Mouse (Mus musculus) stomach, postnatal 0 days (tissue): ENCODE measurements around the gene Tmem108. TPM values are rescaled to one million over a fixed set of nuclear protein-coding genes. Genes with fewer than 3 reads are reported as not detected.

Experiments used
- ATAC-seq: fragments of 200-750 bp; cut with Nextera tagmentation; 2 replicates; pipeline ENCODE4 v1.8.0; 2017; ENCODE audit not compliant: low FRiP score, low TSS enrichment
- DNase-seq: peaks from one replicate; pipeline ENCODE4 v3.0.0-alpha.2; 2016; ENCODE audit warnings: low spot score
- H3K27ac ChIP-seq: fragments of 300-500 bp; sonication (generic); replicated peaks from 2 replicates; pipeline ENCODE4 v1.5.1; 2014; ENCODE audit warnings: mild to moderate bottlenecking, control low read depth
- H3K27me3 ChIP-seq: fragments of 300-500 bp; sonication (generic); 2 replicates; pipeline ENCODE4 v1.6.1; 2014; ENCODE audit warnings: low read length; ENCODE audit not compliant: control insufficient read depth, insufficient read depth
- H3K36me3 ChIP-seq: fragments of 300-500 bp; sonication (generic); 2 replicates; pipeline ENCODE4 v1.6.1; 2014; ENCODE audit warnings: low read length, mixed read lengths; ENCODE audit not compliant: control insufficient read depth, insufficient read depth
- H3K4me1 ChIP-seq: fragments of 300-500 bp; sonication (generic); replicated peaks from 2 replicates; pipeline ENCODE4 v1.6.1; 2014; ENCODE audit warnings: antibody characterized with exemption; ENCODE audit not compliant: control insufficient read depth, insufficient read depth
- H3K4me2 ChIP-seq: fragments of 300-500 bp; sonication (generic); replicated peaks from 2 replicates; pipeline ENCODE4 v1.6.1; 2014; ENCODE audit warnings: low read depth, mild to moderate bottlenecking, control low read depth, moderate library complexity
- H3K4me3 ChIP-seq: fragments of 300-500 bp; sonication (generic); 2 replicates; pipeline ENCODE4 v1.5.1; 2014; ENCODE audit warnings: low read depth, low read length, control low read depth
- H3K9ac ChIP-seq: fragments of 300-500 bp; sonication (generic); 2 replicates; pipeline ENCODE4 v1.6.1; 2014; ENCODE audit warnings: mild to moderate bottlenecking, low read length, control low read depth, mixed read lengths
- H3K9me3 ChIP-seq: fragments of 300-500 bp; sonication (generic); 2 replicates; pipeline ENCODE4 v1.6.1; 2016; ENCODE audit warnings: low read length; ENCODE audit not compliant: control insufficient read depth
- CTCF ChIP-seq: IDR thresholded peaks from 2 replicates; pipeline ENCODE4 v1.5.1; 2016; ENCODE audit warnings: antibody characterized with exemption, low read depth, mild to moderate bottlenecking, moderate library complexity
- EP300 ChIP-seq: optimal IDR thresholded peaks from 2 replicates; pipeline ENCODE3; 2016; ENCODE audit warnings: antibody characterized with exemption
- WGBS: fragments of 180-500 bp; shearing (Covaris S2); extraction: QIAGEN DNeasy Blood & Tissue Kit; methylation state at CpG from one replicate; pipeline ENCODE4 v1.1.7; 2014; 5-methylcytosine and 5-hydroxymethylcytosine counted together
- polyA plus RNA-seq: library from polyadenylated mRNA; unstranded; fragments of >200 nt; fragmentation: Nextera tagmentation; extraction: Ambion mirVana; gene quantifications from 2 replicates; pipeline ENCODE4 v1.2.1, GENCODE M21; 2015

The Tmem108 gene
- polyA plus RNA-seq, 1 experiment from 2014 or later: 4.2 TPM

- no peak overlapping the region for H3K4me3 ChIP-seq
- no peaks in the 10 kb centered on the region for H3K4me1 ChIP-seq
- H3K27me3 ChIP-seq: no peaks in the 10 kb centered on the region
- H3K27ac ChIP-seq: no peak overlapping the region
- TF ChIP-seq CTCF: no peak
- TF ChIP-seq EP300: no peak
- no peaks in the 10 kb centered on the region for H3K9me3 ChIP-seq
- H3K36me3 ChIP-seq: no peaks in the 10 kb centered on the region
- WGBS: 88% methylated on average over 1 of the region's 1 CpGs
- ATAC-seq (no peak), DNase-seq (no peak)
- no peak overlapping the region for H3K4me2 ChIP-seq
- no peak overlapping the region for H3K9ac ChIP-seq
These were observed 257.0 kb downstream of the Tmem108 start for GRCm38 (mm10) chr9:103504646-103505045.

- no peak overlapping the region for H3K27ac ChIP-seq
- no peaks in the 10 kb centered on the region for H3K36me3 ChIP-seq
- no peak for DNase-seq
- TF ChIP-seq EP300 (no peak), CTCF (no peak)
- H3K4me2 ChIP-seq: no peak overlapping the region
- H3K9me3 ChIP-seq: no peaks in the 10 kb centered on the region
- H3K4me1 ChIP-seq: no peaks in the 10 kb centered on the region
- H3K27me3 ChIP-seq: no peaks in the 10 kb centered on the region
- ATAC-seq: no peak
- no peak overlapping the region for H3K4me3 ChIP-seq
- no peak overlapping the region for H3K9ac ChIP-seq
- 86% methylated on average over 3 of the region's 3 CpGs for whole genome bisulfite sequencing
These were observed 257.9 kb downstream of the Tmem108 start for GRCm38 (mm10) chr9:103503586-103504298.

GRCm38 (mm10) chr9:103502655-103503054 lies 259.0 kb downstream of the Tmem108 start:
- no peak overlapping the region for H3K4me2 ChIP-seq
- no peak for ATAC-seq
- H3K4me3 ChIP-seq: no peak overlapping the region

GRCm38 (mm10) chr9:103501861-103502364 lies 259.7 kb downstream of the Tmem108 start:
- Histone ChIP-seq H3K4me1 (no peaks in the 10 kb centered on the region), H3K9me3 (no peaks in the 10 kb centered on the region), H3K36me3 (no peaks in the 10 kb centered on the region), H3K9ac (no peak overlapping the region), H3K27me3 (no peaks in the 10 kb centered on the region), H3K4me3 (no peak overlapping the region), H3K4me2 (no peak overlapping the region), H3K27ac (no peak overlapping the region)
- WGBS: 24% methylated on average over 14 of the region's 14 CpGs
- TF ChIP-seq EP300: no peak
- no peak for TF ChIP-seq CTCF
- DNase-seq (no peak), ATAC-seq (0 out of 2 replicates have a peak, but pooled peaks have one; percentile 9)

More at GRCm38 (mm10) chr9:103502655-103503054, 259.0 kb downstream of the Tmem108 start:
- Histone ChIP-seq H3K9me3 (no peaks in the 10 kb centered on the region), H3K4me1 (no peaks in the 10 kb centered on the region), H3K27ac (no peak overlapping the region), H3K36me3 (no peaks in the 10 kb centered on the region), H3K9ac (no peak overlapping the region), H3K27me3 (no peaks in the 10 kb centered on the region)
- DNase-seq: no peak
- TF ChIP-seq EP300 (no peak), CTCF (no peak)
- WGBS: 91% methylated on average over 2 of the region's 2 CpGs

GRCm38 (mm10) chr9:103499366-103499765 lies 262.3 kb downstream of the Tmem108 start:
- WGBS: 90% methylated on average over 18 of the region's 18 CpGs
- Histone ChIP-seq H3K36me3 (no peaks in the 10 kb centered on the region), H3K9ac (no peak overlapping the region), H3K27ac (no peak overlapping the region), H3K27me3 (no peaks in the 10 kb centered on the region), H3K4me3 (no peak overlapping the region), H3K9me3 (no peaks in the 10 kb centered on the region), H3K4me1 (no peaks in the 10 kb centered on the region), H3K4me2 (no peak overlapping the region)
- no peak for ATAC-seq
- DNase-seq: no peak
- TF ChIP-seq EP300 (no peak), CTCF (no peak)

GRCm38 (mm10) chr9:103498699-103499098 lies 262.9 kb downstream of the Tmem108 start:
- no peak for ATAC-seq
- Histone ChIP-seq H3K9me3 (no peaks in the 10 kb centered on the region), H3K9ac (no peak overlapping the region), H3K4me3 (no peak overlapping the region), H3K27ac (no peak overlapping the region), H3K4me1 (no peaks in the 10 kb centered on the region), H3K36me3 (no peaks in the 10 kb centered on the region), H3K4me2 (no peak overlapping the region), H3K27me3 (no peaks in the 10 kb centered on the region)
- TF ChIP-seq CTCF (no peak), EP300 (no peak)
- WGBS: 73% methylated on average over 8 of the region's 8 CpGs
- DNase-seq: no peak
